Mouse (Mus musculus): ENCODE data around the gene Adgra1. TPM values are rescaled to one million over a fixed set of nuclear protein-coding genes. Genes with fewer than 3 reads are reported as not detected.

The Adgra1 gene
- total and polyA plus RNA-seq, 2 experiments from 2014 or later = 0.12 TPM; not detected in 1

GRCm38 (mm10) chr7:139871014-139871413 lies 37.0 kb downstream of the Adgra1 start:
- ATAC-seq (ENCODE audit: insufficient read depth, low read depth) (no peak), DNase-seq (ENCODE audit: low spot score) (no peak)
- H3K4me1 ChIP-seq (ENCODE audit: control insufficient read depth, insufficient read depth) = no peaks in the 10 kb centered on the region
- no peak overlapping the region for H3K9ac ChIP-seq (replicated peaks; ENCODE audit: low read depth, low read length)
- H3K27ac ChIP-seq (ENCODE audit: low read depth) = no peak overlapping the region
- TF ChIP-seq EP300 (IDR thresholded peaks at IDR 0.05; ENCODE audit: low read depth) (no peak), CTCF (IDR thresholded peaks at IDR 0.05; ENCODE audit: low read depth) (no peak)
- no peaks in the 10 kb centered on the region for H3K27me3 ChIP-seq (ENCODE audit: control insufficient read depth, insufficient read depth, low read length)
- no peak overlapping the region for H3K4me3 ChIP-seq (ENCODE audit: low read depth, low read length)
- H3K9me3 ChIP-seq (replicated peaks; ENCODE audit: control insufficient read depth, low read length) = no peaks in the 10 kb centered on the region
- 85% methylated on average over 5 of the region's 5 CpGs for WGBS
- no peak overlapping the region for H3K4me2 ChIP-seq (ENCODE audit: low read depth, low read length)
- no peaks in the 10 kb centered on the region for H3K36me3 ChIP-seq (replicated peaks; ENCODE audit: control insufficient read depth, insufficient read depth, low read length)

- whole genome bisulfite sequencing = 64% methylated on average over 10 of the region's 10 CpGs
- no peaks in the 10 kb centered on the region for H3K27me3 ChIP-seq (ENCODE audit: control insufficient read depth, insufficient read depth, low read length)
- no peak overlapping the region for H3K27ac ChIP-seq (ENCODE audit: low read depth)
- no peaks in the 10 kb centered on the region for H3K4me1 ChIP-seq (ENCODE audit: control insufficient read depth, insufficient read depth)
- no peak overlapping the region for H3K9ac ChIP-seq (replicated peaks; ENCODE audit: low read depth, low read length)
- no peaks in the 10 kb centered on the region for H3K36me3 ChIP-seq (replicated peaks; ENCODE audit: control insufficient read depth, insufficient read depth, low read length)
- DNase-seq (ENCODE audit: low spot score) (no peak), ATAC-seq (ENCODE audit: insufficient read depth, low read depth) (no peak)
- TF ChIP-seq CTCF (IDR thresholded peaks at IDR 0.05; ENCODE audit: low read depth) = peak; percentile 60
- TF ChIP-seq EP300 (IDR thresholded peaks at IDR 0.05; ENCODE audit: low read depth) = no peak
- H3K4me3 ChIP-seq (ENCODE audit: low read depth, low read length) = no peak overlapping the region
- H3K9me3 ChIP-seq (replicated peaks; ENCODE audit: control insufficient read depth, low read length) = no peaks in the 10 kb centered on the region
- no peak overlapping the region for H3K4me2 ChIP-seq (ENCODE audit: low read depth, low read length)
Measured at GRCm38 (mm10) chr7:139877167-139877792, 43.3 kb downstream of the Adgra1 start.

GRCm38 (mm10) chr7:139878122-139878521 lies 44.1 kb downstream of the Adgra1 start:
- TF ChIP-seq CTCF (IDR thresholded peaks at IDR 0.05; ENCODE audit: low read depth) = no peak
- TF ChIP-seq EP300 (IDR thresholded peaks at IDR 0.05; ENCODE audit: low read depth) = no peak
- Histone ChIP-seq H3K36me3 (replicated peaks; ENCODE audit: control insufficient read depth, insufficient read depth, low read length) (no peaks in the 10 kb centered on the region), H3K4me2 (ENCODE audit: low read depth, low read length) (no peak overlapping the region), H3K27ac (ENCODE audit: low read depth) (no peak overlapping the region), H3K27me3 (ENCODE audit: control insufficient read depth, insufficient read depth, low read length) (no peaks in the 10 kb centered on the region), H3K4me3 (ENCODE audit: low read depth, low read length) (no peak overlapping the region), H3K9ac (replicated peaks; ENCODE audit: low read depth, low read length) (no peak overlapping the region), H3K4me1 (ENCODE audit: control insufficient read depth, insufficient read depth) (no peaks in the 10 kb centered on the region), H3K9me3 (replicated peaks; ENCODE audit: control insufficient read depth, low read length) (no peaks in the 10 kb centered on the region)
- 65% methylated on average over 5 of the region's 5 CpGs for WGBS
- ATAC-seq (ENCODE audit: insufficient read depth, low read depth) = no peak
- no peak for DNase-seq (ENCODE audit: low spot score)

- H3K9me3 ChIP-seq (replicated peaks; ENCODE audit: control insufficient read depth, low read length) = no peaks in the 10 kb centered on the region
- no peaks in the 10 kb centered on the region for H3K27me3 ChIP-seq (ENCODE audit: control insufficient read depth, insufficient read depth, low read length)
- H3K9ac ChIP-seq (replicated peaks; ENCODE audit: low read depth, low read length) = no peak overlapping the region
- TF ChIP-seq EP300 (IDR thresholded peaks at IDR 0.05; ENCODE audit: low read depth) = no peak
- no peak for TF ChIP-seq CTCF (IDR thresholded peaks at IDR 0.05; ENCODE audit: low read depth)
- H3K4me1 ChIP-seq (ENCODE audit: control insufficient read depth, insufficient read depth) = no peaks in the 10 kb centered on the region
- no peaks in the 10 kb centered on the region for H3K36me3 ChIP-seq (replicated peaks; ENCODE audit: control insufficient read depth, insufficient read depth, low read length)
- DNase-seq (ENCODE audit: low spot score) (no peak), ATAC-seq (ENCODE audit: insufficient read depth, low read depth) (no peak)
- no peak overlapping the region for H3K4me2 ChIP-seq (ENCODE audit: low read depth, low read length)
- no peak overlapping the region for H3K27ac ChIP-seq (ENCODE audit: low read depth)
- H3K4me3 ChIP-seq (ENCODE audit: low read depth, low read length) = no peak overlapping the region
- 27% methylated on average over 6 of the region's 6 CpGs for WGBS
Measured at GRCm38 (mm10) chr7:139878621-139879020, 44.6 kb downstream of the Adgra1 start.

- Histone ChIP-seq H3K9me3 (replicated peaks; ENCODE audit: control insufficient read depth, low read length) (no peaks in the 10 kb centered on the region), H3K4me2 (ENCODE audit: low read depth, low read length) (no peak overlapping the region), H3K36me3 (replicated peaks; ENCODE audit: control insufficient read depth, insufficient read depth, low read length) (no peaks in the 10 kb centered on the region), H3K4me1 (ENCODE audit: control insufficient read depth, insufficient read depth) (no peaks in the 10 kb centered on the region), H3K4me3 (ENCODE audit: low read depth, low read length) (no peak overlapping the region), H3K9ac (replicated peaks; ENCODE audit: low read depth, low read length) (no peak overlapping the region), H3K27ac (ENCODE audit: low read depth) (no peak overlapping the region), H3K27me3 (ENCODE audit: control insufficient read depth, insufficient read depth, low read length) (no peaks in the 10 kb centered on the region)
- 67% methylated on average over 4 of the region's 4 CpGs for WGBS
- no peak for DNase-seq (ENCODE audit: low spot score)
- ATAC-seq (ENCODE audit: insufficient read depth, low read depth) = no peak
- TF ChIP-seq EP300 (IDR thresholded peaks at IDR 0.05; ENCODE audit: low read depth) (no peak), CTCF (IDR thresholded peaks at IDR 0.05; ENCODE audit: low read depth) (no peak)
Measured at GRCm38 (mm10) chr7:139883545-139883944, 49.6 kb downstream of the Adgra1 start.

- peaks cover 42% of the 10 kb centered on the region for H3K27me3 ChIP-seq (ENCODE audit: control insufficient read depth, insufficient read depth, low read length)
- ATAC-seq (ENCODE audit: insufficient read depth, low read depth) (no peak), DNase-seq (ENCODE audit: low spot score) (no peak)
- no peak overlapping the region for H3K9ac ChIP-seq (replicated peaks; ENCODE audit: low read depth, low read length)
- no peak overlapping the region for H3K4me3 ChIP-seq (ENCODE audit: low read depth, low read length)
- H3K4me2 ChIP-seq (ENCODE audit: low read depth, low read length) = no peak overlapping the region
- no peaks in the 10 kb centered on the region for H3K9me3 ChIP-seq (replicated peaks; ENCODE audit: control insufficient read depth, low read length)
- 44% methylated on average over 5 of the region's 5 CpGs for WGBS
- no peak for TF ChIP-seq CTCF (IDR thresholded peaks at IDR 0.05; ENCODE audit: low read depth)
- TF ChIP-seq EP300 (IDR thresholded peaks at IDR 0.05; ENCODE audit: low read depth) = no peak
- no peaks in the 10 kb centered on the region for H3K36me3 ChIP-seq (replicated peaks; ENCODE audit: control insufficient read depth, insufficient read depth, low read length)
- H3K27ac ChIP-seq (ENCODE audit: low read depth) = no peak overlapping the region
- H3K4me1 ChIP-seq (ENCODE audit: control insufficient read depth, insufficient read depth) = no peaks in the 10 kb centered on the region
Measured at GRCm38 (mm10) chr7:139891779-139892178, 57.8 kb downstream of the Adgra1 start.

Measured in heart, postnatal 0 days (tissue).